Mouse (Mus musculus) gastrocnemius, adult 2 months (tissue): ENCODE measurements around the gene Tmem91. TPM values are rescaled to one million over a fixed set of nuclear protein-coding genes. Genes with fewer than 3 reads are reported as not detected.
"Not testable (repeated sequence)": the region's sequence is repeated elsewhere in the genome, so short reads cannot be mapped to it uniquely, and the experiment has no call there.

ENCODE experiments used
- DNase-seq: peaks from one replicate; pipeline ENCODE4 v3.0.0; 2022
- H3K27ac ChIP-seq: fragments of 200-600 bp; 2 replicates; pipeline ENCODE4 v1.8.1; 2022; ENCODE audit warnings: mild to moderate bottlenecking
- H3K4me3 ChIP-seq: fragments of 200-600 bp; 2 replicates; pipeline ENCODE4 v1.8.1; 2022; ENCODE audit warnings: mild to moderate bottlenecking, moderate library complexity
- CTCF ChIP-seq: fragments of 200-600 bp; IDR thresholded peaks from 2 replicates; pipeline ENCODE4 v1.8.1; 2022; ENCODE audit warnings: antibody characterized with exemption, mild to moderate bottlenecking, moderate library complexity
- intact Hi-C: fragments of 180-260 bp; cut with DNase I; formaldehyde crosslinking; loops from one replicate; pipeline ENCODE4 v1.15.1; 2025
- long read RNA-seq, 2 experiments: library from polyadenylated mRNA; stranded (forward); transcript quantifications; one replicate each; pipeline ENCODE4 v2.0.0; 2021
- total RNA-seq, 2 experiments: library from RNA; stranded (reverse); gene quantifications; 2 replicates each; pipeline ENCODE4 v1.2.3; 2021

Gene Tmem91
- not detected for total RNA-seq
- long read RNA-seq, experiment 1, partial matches to known transcripts, result 0 of 3 reads
- long read RNA-seq, experiment 1, other reads (novel, unspliced or antisense), result 3 of 3 reads
- long read RNA-seq, experiment 2, partial matches to known transcripts, result 0 of 1 reads
- long read RNA-seq, experiment 2, other reads (novel, unspliced or antisense), result 1 of 1 reads

DNA sequence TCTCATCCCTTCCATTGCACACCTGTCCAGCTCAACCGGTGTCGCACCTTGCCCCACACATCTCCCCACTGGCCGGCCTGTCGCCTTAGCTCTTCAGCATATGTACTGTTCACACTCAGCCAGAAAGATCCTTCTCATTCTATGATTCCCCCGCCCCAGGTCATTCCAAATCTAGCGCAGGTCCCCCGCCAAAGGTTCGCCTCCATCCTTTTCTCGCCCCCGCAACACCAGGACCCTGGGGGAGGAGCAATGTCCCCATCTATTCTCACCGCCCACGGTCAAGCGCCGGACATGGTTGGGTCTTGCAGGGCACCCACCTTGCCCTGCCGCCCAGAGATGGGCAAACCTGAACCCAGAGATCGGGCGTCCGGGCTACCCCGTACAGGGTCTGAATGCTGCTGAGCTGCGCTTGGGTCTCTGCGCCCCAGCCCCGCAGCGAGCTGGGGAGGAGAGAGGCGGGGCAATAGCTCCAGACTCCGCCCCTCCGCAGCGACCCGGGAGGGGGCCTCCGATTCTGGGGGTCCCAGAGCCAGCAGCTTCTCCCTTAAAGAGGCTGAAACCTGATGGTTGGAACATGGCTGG is at the start of gene Tmem91:
Tmem91 (minus strand) TSS at position 448 of the 582 bp plus-strand sequence.
- TF ChIP-seq CTCF, result no peak
- H3K27ac ChIP-seq, result no peak within 1 kb of the TSS
- H3K4me3 ChIP-seq, result peak within 1 kb of the TSS; percentile 60
- DNase-seq, result no peak
- intact Hi-C loops, result no loop called here

DNA sequence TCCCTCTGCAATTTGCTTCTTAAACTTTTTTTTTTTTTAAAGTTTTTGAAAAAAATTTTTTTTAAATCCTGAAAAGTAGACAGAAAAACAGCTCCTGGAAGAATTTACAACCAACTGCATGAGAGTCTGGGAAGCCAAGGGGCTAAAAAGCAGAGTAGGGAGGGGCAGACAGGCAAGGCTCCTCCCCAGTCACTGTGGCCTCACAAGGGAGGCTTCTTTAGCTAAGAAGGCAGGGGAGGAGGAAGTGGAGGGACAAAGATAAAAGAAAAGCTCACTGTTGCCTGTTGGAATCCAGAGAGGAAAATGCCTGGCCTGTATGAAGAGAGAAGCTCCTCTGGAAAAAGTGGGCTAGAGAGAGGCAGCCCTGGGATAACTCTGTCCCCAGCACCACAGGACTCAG is 46.8 kb upstream of the Tmem91 start:
- H3K27ac ChIP-seq, intact Hi-C loops, DNase-seq, H3K4me3 ChIP-seq: not testable (repeated sequence)

DNA sequence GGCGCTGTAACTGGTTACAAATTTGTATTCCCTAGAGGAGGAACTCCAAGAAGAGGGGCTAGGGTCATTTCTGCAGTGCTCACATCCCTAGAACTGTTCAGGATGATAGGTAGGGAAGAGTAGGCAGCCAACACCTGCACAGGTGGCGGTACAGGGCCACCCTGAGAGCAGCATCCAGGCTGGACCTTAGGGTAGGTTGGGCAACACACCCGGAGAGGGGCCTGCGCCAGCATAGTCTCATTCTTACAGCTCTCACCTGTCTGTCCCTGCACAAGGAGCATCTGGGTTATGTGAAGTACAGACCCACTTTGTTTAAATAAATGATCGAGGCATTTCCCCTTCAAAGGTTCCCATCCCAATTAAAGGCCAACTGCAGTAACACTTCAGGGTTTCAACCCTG is 45.8 kb upstream of the Tmem91 start:
- no peak for DNase-seq
- intact Hi-C loops, result no loop called here
- no peak for TF ChIP-seq CTCF
- Histone ChIP-seq H3K27ac (no peak overlapping the region), H3K4me3 (no peak overlapping the region)

DNA sequence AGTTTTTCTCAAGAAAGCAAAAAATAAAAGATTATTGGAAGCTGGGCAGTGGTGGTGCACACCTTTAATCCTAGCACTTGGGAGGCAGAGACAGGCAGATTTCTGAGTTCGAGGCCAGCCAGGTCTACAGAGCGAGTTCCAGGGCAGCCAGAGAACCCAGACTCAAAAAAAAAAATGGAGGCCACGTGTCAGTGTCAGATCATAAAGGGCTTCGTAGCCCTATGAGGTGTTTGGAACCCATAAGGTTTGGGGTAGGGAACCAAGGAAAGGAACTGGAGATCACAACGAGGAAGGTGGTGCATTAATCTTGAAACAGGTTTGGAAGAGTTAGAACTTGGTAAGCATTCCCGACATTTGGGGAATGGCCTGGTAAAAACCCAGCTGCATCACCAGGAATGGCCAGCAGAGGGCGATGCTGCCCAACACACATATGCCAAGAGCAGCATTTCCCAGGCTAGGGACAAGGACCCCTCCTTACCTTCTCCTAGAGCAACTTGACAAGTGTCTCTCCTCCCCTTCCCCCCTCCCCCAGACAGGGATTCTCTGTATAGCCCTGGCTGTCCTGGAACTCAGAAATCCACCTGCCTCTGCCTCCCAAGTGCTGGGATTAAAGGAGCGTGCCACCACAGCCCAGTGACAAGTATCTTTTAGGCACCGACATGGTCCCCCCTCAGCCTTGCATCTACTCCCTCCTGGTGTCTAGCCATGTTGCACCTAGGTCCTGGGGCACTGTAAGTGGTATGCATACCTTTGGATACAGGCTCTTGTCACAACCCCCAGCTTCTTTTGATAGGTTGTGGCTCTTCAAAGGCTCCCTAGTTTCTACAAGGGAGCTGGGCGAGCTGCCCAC is 45.0 kb upstream of the Tmem91 start:
- H3K27ac ChIP-seq, result peak overlapping the region; percentile 94
- DNase-seq, result peak; percentile 82
- intact Hi-C loops, result loop anchor here (5.0 kb wide), 1 partner anchor 32 kb away; the partner anchor contains the start of gene Hnrnpul1
- H3K4me3 ChIP-seq, result peak overlapping the region; percentile 88
- TF ChIP-seq CTCF, result peak; percentile 93

DNA sequence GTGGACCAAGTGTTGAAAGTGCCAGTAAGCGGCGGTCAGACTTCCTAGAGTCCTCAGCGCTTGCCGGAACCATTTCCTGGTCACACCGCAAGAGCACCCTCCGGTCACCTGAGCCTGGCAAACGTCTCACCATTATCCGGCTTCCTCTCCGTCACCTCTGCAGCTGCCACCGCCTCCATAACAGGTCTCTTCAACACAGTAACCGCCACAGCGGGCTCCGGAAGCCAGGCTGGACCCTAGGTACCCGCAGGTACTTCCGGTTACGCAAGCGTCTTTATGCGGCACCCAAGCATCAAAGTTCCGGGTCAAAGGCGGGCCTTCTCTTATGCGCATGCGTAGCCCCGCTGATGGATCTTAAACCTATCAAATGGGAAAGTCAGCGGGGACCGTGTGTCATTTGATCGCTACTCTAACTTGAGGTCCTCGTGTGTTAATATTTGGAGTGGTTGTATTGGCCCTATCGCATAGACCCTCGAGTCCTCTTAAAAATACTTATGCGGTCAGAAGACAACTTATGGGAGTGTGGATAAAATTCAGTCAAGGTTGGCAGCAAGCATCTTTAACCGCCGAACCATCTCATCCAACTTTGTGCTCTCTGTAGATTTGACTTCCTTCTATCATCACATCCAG is 43.9 kb upstream of the Tmem91 start, which contains the start of gene Ccdc97:
Ccdc97 (minus strand) TSS at position 301 of the 630 bp plus-strand sequence.
- no peak for TF ChIP-seq CTCF
- intact Hi-C loops, result loop anchor here (5.0 kb wide), 1 partner anchor 33 kb away; the partner anchor contains the start of gene Hnrnpul1
- peak within 1 kb of the TSS; percentile 88 for H3K4me3 ChIP-seq
- peak within 1 kb of the TSS; percentile 94 for H3K27ac ChIP-seq
- peak; percentile 95 for DNase-seq

DNA sequence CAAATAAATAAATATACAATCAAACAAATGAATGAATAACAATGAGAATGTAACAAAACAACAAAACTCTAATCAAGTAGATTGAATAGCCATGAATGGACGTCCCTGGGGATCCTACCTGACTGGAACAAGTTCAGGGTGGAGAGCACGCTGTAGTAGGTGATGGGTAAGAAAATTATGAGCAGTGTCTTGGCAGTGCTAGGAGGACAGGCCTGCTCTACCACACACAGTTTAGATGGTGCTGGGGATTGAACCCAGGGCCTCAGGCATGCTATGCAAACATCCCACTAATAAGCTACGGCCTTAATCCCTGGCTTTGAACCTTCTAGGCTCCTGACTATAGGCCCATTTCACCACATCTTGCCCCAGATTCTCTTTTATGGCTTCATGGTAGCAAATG is 42.5 kb upstream of the Tmem91 start:
- peak overlapping the region; percentile 88 for H3K4me3 ChIP-seq
- no peak for TF ChIP-seq CTCF
- no peak overlapping the region for H3K27ac ChIP-seq
- DNase-seq, result no peak
- intact Hi-C loops, result loop anchor here (5.0 kb wide), 1 partner anchor 35 kb away; the partner anchor contains the start of gene Hnrnpul1

DNA sequence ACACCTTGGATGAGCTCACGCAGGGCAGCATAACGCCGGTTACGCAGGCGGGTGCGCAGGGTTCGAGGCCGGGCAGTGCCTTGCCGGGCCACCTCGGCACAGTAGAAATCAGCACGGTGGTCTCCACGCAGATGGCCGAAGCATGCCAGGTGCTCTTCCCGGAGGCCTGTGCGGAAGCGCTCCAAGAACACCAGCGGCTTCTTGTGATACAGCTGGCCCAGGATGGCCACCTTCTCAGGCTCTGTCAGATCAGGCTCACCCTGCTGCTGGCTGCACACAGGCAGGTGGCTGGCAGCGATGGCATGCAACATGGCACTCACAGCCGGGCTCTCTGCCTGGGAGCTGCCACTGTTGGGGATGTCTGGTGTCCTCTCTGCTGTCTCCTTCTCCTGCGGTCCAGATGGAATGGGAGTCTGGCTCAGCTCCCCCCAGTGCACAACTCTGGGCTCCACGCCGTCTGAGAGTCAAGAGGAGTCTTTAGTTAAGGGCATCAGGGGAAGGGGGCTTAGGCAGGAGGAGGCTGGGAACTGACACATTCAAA is 40.8 kb upstream of the Tmem91 start:
- TF ChIP-seq CTCF, result no peak
- intact Hi-C loops, result loop anchor here (5.0 kb wide), 1 partner anchor 36 kb away; the partner anchor contains the start of gene Hnrnpul1
- H3K4me3 ChIP-seq, result no peak overlapping the region
- no peak for DNase-seq
- H3K27ac ChIP-seq, result no peak overlapping the region

DNA sequence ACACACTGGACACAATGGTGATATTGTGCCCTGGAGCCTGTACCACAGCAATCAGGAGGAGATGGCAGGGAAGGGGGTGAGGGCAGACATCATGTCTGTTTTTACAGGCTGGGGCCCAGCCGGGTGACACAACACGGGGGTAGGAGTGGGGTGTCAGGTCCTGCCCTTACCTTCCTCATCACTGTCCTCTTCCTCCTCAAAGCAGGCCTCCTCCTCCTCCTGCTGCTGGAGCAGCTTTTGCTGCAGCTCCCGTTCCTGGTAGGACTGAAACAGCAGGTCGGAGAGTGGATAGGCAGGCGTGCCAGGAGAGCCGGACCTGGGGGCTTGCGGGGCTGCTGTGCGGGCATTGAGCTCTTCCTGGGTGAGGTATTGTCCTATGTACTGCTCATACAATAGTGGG is 39.6 kb upstream of the Tmem91 start:
- intact Hi-C loops, result no loop called here
- no peak overlapping the region for H3K4me3 ChIP-seq
- TF ChIP-seq CTCF, result no peak
- DNase-seq, result no peak
- no peak overlapping the region for H3K27ac ChIP-seq

DNA sequence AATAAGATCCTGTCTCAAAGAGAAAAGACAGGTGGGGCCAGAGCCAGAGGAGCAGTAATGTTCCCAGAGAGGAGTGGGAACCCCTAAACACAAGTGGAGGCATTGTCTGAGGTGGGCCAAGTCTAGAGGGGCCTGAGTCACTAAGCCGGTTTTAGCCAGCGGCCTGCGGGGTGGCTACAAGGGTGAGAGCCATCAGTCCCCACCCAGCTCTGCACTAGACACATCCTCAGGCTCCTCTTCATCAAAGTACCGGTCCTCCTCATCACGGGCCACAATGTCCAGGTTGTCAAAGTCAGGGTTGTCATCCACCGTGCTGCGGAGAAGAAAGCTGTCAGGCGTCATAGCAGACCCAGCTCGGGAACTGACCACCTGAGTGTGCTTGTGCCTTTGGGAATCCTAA is 37.8 kb upstream of the Tmem91 start:
- Histone ChIP-seq H3K4me3 (no peak overlapping the region), H3K27ac (no peak overlapping the region)
- no peak for TF ChIP-seq CTCF
- no peak for DNase-seq
- intact Hi-C loops, result no loop called here

DNA sequence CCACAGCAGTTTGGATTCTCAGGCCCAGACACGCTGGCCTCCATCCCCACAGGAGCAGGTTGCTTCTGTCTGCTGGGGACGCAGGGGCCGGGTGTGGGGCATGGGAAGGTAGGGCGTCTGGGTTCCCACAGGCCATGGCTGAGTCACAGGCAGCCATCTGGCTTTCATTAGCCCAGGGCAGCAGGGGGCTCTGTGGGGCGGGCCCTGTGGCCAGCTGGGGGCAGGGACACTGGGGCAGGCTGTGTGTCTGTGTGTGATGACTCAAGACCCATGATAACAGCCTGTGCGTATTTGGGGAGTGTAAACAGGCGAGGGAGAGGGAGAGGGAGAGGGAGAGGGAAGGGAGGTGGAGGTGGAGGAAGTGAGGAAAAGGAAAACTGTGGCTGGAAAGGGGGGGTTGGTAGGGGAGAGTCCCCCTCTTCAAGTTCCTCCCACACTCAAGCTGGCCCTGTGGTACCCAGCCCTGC is 36.8 kb upstream of the Tmem91 start:
- no peak for TF ChIP-seq CTCF
- H3K27ac ChIP-seq, result peak overlapping the region; percentile 84
- DNase-seq, result peak; percentile 80
- no peak overlapping the region for H3K4me3 ChIP-seq
- intact Hi-C loops, result no loop called here

DNA sequence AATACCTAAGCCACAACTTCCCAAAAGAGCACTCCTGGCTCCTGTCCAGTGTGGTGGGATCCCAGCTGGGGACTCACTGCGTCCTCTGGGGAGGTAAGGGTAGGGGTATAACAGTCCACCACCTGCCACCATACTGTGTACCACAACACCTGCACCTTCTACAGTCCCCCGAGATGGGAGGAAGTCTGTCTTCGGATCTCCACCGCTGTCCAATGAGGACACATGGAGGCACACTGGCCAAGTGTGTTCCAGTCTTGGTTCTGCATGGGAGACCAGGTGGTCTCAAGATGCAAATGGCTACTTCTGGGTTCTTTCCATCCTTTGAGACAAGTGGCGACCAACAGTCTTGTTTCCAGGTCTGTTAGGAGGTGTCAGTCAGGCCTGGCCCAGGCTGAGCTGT is 36.2 kb upstream of the Tmem91 start:
- Histone ChIP-seq H3K4me3 (no peak overlapping the region), H3K27ac (peak overlapping the region; percentile 84)
- TF ChIP-seq CTCF, result no peak
- DNase-seq, result peak; percentile 32
- intact Hi-C loops, result no loop called here

DNA sequence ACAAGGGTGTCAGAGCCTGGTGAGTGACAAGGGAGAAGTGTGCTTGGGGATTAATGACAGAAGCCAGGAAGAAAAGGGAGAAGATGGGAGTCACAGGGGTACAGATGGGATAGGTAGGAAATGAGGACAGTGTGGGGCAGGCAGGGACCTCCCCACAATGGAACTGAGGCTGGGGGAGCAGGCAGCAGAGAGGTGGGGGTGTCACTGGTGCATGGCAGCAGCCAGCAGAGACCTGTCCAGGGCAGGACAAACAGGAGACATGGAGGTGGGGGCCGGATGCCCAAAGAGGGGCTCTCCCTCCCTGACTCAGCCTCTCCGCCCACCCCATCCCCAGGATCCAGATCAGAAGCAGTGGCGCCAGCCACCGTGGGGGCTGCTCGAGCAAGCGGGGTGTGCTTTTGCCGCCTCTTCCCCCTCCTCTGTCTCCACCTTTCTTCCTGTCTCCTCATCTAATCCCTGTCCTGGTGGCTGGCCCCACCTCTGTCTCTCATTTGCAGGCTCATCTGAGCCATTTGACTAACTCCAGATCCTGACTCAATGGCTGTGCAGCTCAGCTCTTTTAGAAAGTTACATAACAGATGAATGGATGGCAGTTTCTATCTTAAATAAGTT is 35.7 kb upstream of the Tmem91 start:
- Histone ChIP-seq H3K4me3 (peak overlapping the region; percentile 58), H3K27ac (peak overlapping the region; percentile 84)
- peak; percentile 43 for DNase-seq
- TF ChIP-seq CTCF, result no peak
- intact Hi-C loops, result no loop called here
